ENCODE assay signal across 30 mouse cellular contexts in genomic region chr6:149092406-149092805, GRCm38 (mm10). TPM values are rescaled to one million over a fixed set of nuclear protein-coding genes. Genes with fewer than 3 reads are reported as not detected.
"Had no signal": no experiment of that assay in that cellular context is flagged by ENCODE, and none has a peak within 500 bp of the region (broad histone marks: within the 10 kb centered on the region; RNA-seq: fewer than 3 reads in every experiment).

No protein-coding gene starts in this region.

- H3K36me3 ChIP-seq: liver, embryonic 13.5 days; liver, embryonic 15.5 days; lung, embryonic 15.5 days; midbrain, embryonic 13.5 days; midbrain, embryonic 15.5 days; neural tube, embryonic 12.5 days; stomach, embryonic 15.5 days had no signal

- H3K27ac ChIP-seq: liver, embryonic 13.5 days; liver, embryonic 15.5 days; lung, embryonic 15.5 days; macrophage; midbrain, embryonic 13.5 days; midbrain, embryonic 15.5 days; neural tube, embryonic 12.5 days; stomach, embryonic 15.5 days; stomach, postnatal 0 days had no signal

- H3K9me3 ChIP-seq: liver, embryonic 13.5 days; liver, embryonic 15.5 days; lung, embryonic 15.5 days; megakaryocyte, embryonic 14.5 days; midbrain, embryonic 13.5 days; midbrain, embryonic 15.5 days; neural tube, embryonic 12.5 days; stomach, embryonic 15.5 days had no signal

- DNase-seq: liver, embryonic 13.5 days; liver, postnatal 0 days; lung, adult 2 months; lung, postnatal 14 days; lung, postnatal 36 days; retina, postnatal 1 day; right cerebral cortex, adult 18-20 months; right cerebral cortex, postnatal 25 days; right cerebral cortex, postnatal 4 days; thymus, adult 2 months; thymus, postnatal 25 days; thymus, postnatal 4 days had no signal

- H3K4me1 ChIP-seq: midbrain, embryonic 15.5 days; neural tube, embryonic 12.5 days; stomach, embryonic 15.5 days had no signal

- H3K4me3 ChIP-seq: liver, embryonic 13.5 days; liver, embryonic 15.5 days; lung, embryonic 15.5 days; megakaryocyte, embryonic 14.5 days; midbrain, embryonic 13.5 days; midbrain, embryonic 15.5 days; neural tube, embryonic 12.5 days; stomach, embryonic 15.5 days had no signal

- ATAC-seq: liver, postnatal 0 days; lung, postnatal 0 days; midbrain, embryonic 13.5 days; midbrain, embryonic 15.5 days had no signal

- H3K4me2 ChIP-seq: liver, embryonic 13.5 days; liver, embryonic 15.5 days; lung, embryonic 15.5 days; midbrain, embryonic 11.5 days; midbrain, embryonic 13.5 days; midbrain, embryonic 15.5 days; neural tube, embryonic 12.5 days; stomach, embryonic 15.5 days had no signal

- H3K27me3 ChIP-seq: liver, embryonic 13.5 days; liver, embryonic 15.5 days; lung, embryonic 15.5 days; megakaryocyte, embryonic 14.5 days; midbrain, embryonic 13.5 days; midbrain, embryonic 15.5 days; neural tube, embryonic 12.5 days; stomach, embryonic 15.5 days had no signal

- H3K9ac ChIP-seq: liver, embryonic 13.5 days; liver, embryonic 15.5 days; liver, postnatal 0 days; lung, embryonic 15.5 days; midbrain, embryonic 13.5 days; midbrain, embryonic 15.5 days; neural tube, embryonic 12.5 days; stomach, embryonic 15.5 days had no signal

RNA-seq across cellular contexts. Expression of gene Gm10203, which starts 37.6 kb away (rescaled TPM):
- total RNA-seq: megakaryocyte progenitor cell, adult 5-6 weeks; midbrain, postnatal 0 days; monocyte, adult 5-6 weeks had no signal
- polyA plus RNA-seq: liver, embryonic 13.5 days; liver, embryonic 15.5 days; liver, postnatal 0 days; lung, adult 2 months; lung, embryonic 15.5 days; lung, postnatal 0 days; macrophage; midbrain, embryonic 11.5 days; midbrain, embryonic 13.5 days; midbrain, embryonic 15.5 days; midbrain, postnatal 0 days; neural tube, embryonic 12.5 days; neural tube, embryonic 14.5 days; small intestine, adult 2 months; stomach, embryonic 15.5 days; stomach, postnatal 0 days; testis, adult 2 months; thymus, adult 2 months; urinary bladder, adult 2 months had no signal
